Mouse (Mus musculus) heart, embryonic 12.5 days (tissue): ENCODE data around the gene Bmp2k. TPM values are rescaled to one million over a fixed set of nuclear protein-coding genes. Genes with fewer than 3 reads are reported as not detected.

ENCODE experiments used
- ATAC-seq: fragments of 200-750 bp; cut with Nextera tagmentation; 2 replicates; pipeline ENCODE4 v1.8.0; 2017; ENCODE audit warnings: moderate TSS enrichment, moderate library complexity; ENCODE audit not compliant: insufficient number of reproducible peaks, low FRiP score
- H3K27ac ChIP-seq: fragments of 300-500 bp; sonication (generic); 2 replicates; pipeline ENCODE4 v1.5.1; 2016; ENCODE audit warnings: mild to moderate bottlenecking, moderate library complexity; ENCODE audit not compliant: poor library complexity, severe bottlenecking
- H3K27me3 ChIP-seq: fragments of 300-500 bp; sonication (generic); replicated peaks from 2 replicates; pipeline ENCODE4 v1.6.1; 2016; ENCODE audit warnings: mild to moderate bottlenecking, moderate library complexity
- H3K36me3 ChIP-seq: fragments of 300-500 bp; sonication (generic); 2 replicates; pipeline ENCODE4 v1.6.1; 2016; ENCODE audit warnings: mild to moderate bottlenecking, moderate library complexity
- H3K4me1 ChIP-seq: fragments of 300-500 bp; sonication (generic); replicated peaks from 2 replicates; pipeline ENCODE4 v1.6.1; 2016; ENCODE audit warnings: mild to moderate bottlenecking
- H3K4me2 ChIP-seq: fragments of 300-500 bp; sonication (generic); 2 replicates; pipeline ENCODE4 v1.6.1; 2016; ENCODE audit warnings: mild to moderate bottlenecking, moderate library complexity
- H3K4me3 ChIP-seq: fragments of 300-500 bp; sonication (generic); 2 replicates; pipeline ENCODE4 v1.5.1; 2016; ENCODE audit warnings: mild to moderate bottlenecking
- H3K9ac ChIP-seq: fragments of 300-500 bp; sonication (generic); 2 replicates; pipeline ENCODE4 v1.6.1; 2016; ENCODE audit warnings: mild to moderate bottlenecking, moderate library complexity
- H3K9me3 ChIP-seq: fragments of 300-500 bp; sonication (generic); replicated peaks from 2 replicates; pipeline ENCODE4 v1.6.1; 2016; ENCODE audit warnings: mild to moderate bottlenecking, moderate library complexity
- WGBS: fragments of 180-500 bp; shearing (Covaris S2); methylation state at CpG from one replicate; pipeline ENCODE4 v1.1.7; 2016; 5-methylcytosine and 5-hydroxymethylcytosine counted together
- polyA plus RNA-seq: library from polyadenylated mRNA; unstranded; fragments of >200 nt; fragmentation: Nextera tagmentation; extraction: Ambion mirVana; gene quantifications from 2 replicates; pipeline ENCODE4 v1.2.1, GENCODE M21; 2016

Gene Bmp2k
- polyA plus RNA-seq, 1 experiment from 2014 or later: 10.6 TPM

DNA sequence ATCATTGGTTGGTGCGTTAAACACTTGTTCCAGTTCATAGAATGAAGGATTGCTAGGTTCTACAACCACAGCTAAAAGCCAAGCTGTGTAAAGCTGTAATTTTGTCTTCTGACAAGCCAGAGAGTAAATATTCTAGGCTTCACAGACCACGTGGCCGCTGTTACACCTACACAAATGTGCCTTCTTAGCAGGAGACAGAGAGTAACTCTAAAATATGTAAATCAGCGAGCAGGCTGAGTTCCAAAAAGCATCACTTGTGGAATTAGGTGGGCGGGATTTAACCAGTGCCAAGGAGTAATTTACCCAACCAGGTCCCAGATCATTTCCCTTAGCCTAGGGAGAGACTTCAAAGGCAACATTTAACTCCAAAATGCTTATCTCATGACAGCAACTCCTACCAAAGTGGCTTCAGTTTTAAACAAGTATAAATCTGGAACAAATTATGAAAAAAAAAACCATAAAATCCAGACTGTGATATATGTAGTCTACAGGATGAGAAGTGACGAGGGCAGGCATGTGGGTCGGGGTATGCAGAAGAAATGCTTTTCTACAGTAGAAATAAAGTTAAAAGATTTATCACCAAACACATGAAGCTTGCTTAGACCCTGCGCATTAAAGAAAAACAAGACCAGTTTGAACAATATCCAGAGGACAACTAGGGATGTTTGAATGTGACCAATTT is 35.1 kb upstream of the Bmp2k start:
- ATAC-seq: no peak
- Histone ChIP-seq H3K9ac (no peak overlapping the region), H3K27ac (no peak overlapping the region), H3K36me3 (no peaks in the 10 kb centered on the region), H3K27me3 (no peaks in the 10 kb centered on the region), H3K4me1 (peaks cover 10% of the 10 kb centered on the region; the same call in 1 of the 2 replicates), H3K4me3 (no peak overlapping the region), H3K9me3 (no peaks in the 10 kb centered on the region), H3K4me2 (no peak overlapping the region)
- 70% methylated on average over 8 of the region's 8 CpGs for WGBS

DNA sequence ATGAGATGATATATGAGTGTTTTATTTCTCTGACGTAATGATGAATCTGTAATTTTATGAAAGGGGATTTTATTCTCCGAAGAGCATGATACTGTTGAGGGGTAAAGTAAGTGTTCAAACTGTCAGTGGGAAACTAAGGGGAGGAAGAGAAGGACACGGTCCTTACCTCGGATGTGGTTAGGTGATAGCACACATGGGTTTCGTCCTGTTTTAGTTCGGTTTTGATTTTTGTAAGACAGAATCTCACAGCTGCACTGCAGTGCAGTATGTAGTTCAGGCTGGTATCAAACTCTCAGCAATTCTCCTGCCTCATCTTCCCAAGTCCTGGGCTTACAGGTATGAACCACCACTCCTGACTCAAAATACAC is 34.6 kb upstream of the Bmp2k start:
- WGBS: 81% methylated on average over 6 of the region's 6 CpGs
- Histone ChIP-seq H3K36me3 (no peaks in the 10 kb centered on the region), H3K4me2 (no peak overlapping the region), H3K9me3 (no peaks in the 10 kb centered on the region), H3K4me1 (peaks cover 10% of the 10 kb centered on the region; the same call in 1 of the 2 replicates), H3K27me3 (no peaks in the 10 kb centered on the region), H3K27ac (no peak overlapping the region), H3K9ac (no peak overlapping the region), H3K4me3 (no peak overlapping the region)
- no peak for ATAC-seq

DNA sequence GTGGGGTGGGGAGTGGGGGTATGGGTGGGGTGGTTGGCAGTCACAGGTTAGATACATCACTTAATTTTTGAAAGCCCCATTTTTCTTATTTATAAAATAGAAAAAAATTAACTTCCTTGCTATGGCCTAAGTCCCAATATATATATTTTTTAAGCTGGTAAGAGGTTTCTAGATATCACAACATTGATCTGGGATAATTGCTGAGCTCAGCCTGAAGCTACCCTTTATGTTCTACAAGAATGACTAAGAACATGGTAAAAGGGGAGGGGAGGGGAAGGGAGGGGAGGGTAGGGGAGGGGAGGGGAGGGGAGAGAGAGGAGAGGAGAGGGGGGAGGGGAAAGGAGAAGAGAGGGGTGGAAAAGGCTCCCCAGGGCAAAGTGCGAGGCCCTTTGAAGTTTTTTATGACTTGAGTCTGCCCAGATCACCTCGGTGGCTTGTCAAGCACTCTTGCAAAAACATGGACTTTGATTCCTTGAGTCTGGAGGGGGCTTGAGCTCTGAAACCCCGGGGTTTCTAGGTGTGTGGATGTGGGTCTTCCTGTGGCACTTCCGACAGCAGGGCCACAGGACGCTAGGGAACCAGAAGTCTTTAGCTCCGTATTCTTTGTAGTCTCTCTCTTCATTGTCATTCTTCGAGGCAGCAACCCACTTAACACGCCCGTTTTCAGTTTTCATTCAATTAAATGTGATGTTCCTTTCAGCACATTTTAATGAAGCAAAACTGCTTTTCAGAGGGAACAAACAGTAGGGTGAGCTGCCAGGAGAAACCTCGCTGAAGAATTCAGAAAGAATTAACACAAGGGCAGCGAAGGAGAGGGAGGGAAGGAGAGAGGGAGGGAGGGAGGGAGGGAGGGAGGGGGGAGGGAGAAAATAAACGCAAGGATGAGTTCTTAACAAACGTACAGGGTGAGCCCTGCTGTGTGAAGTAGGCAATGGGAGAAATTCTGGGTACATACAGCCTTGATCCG is 33.1 kb upstream of the Bmp2k start:
- Histone ChIP-seq H3K4me1 (peaks cover 16% of the 10 kb centered on the region; the same call in 1 of the 2 replicates), H3K27me3 (no peaks in the 10 kb centered on the region), H3K27ac (no peak overlapping the region), H3K9me3 (no peaks in the 10 kb centered on the region), H3K4me3 (peak overlapping the region; percentile 25), H3K9ac (0 out of 2 replicates have a peak overlapping the region, but pooled peaks have one; percentile 39), H3K4me2 (peak overlapping the region; percentile 67), H3K36me3 (no peaks in the 10 kb centered on the region)
- no peak for ATAC-seq
- WGBS: 2% methylated on average over 14 of the region's 14 CpGs

- 0 out of 2 replicates have a peak overlapping the region, but pooled peaks have one; percentile 39 for H3K9ac ChIP-seq
- no peaks in the 10 kb centered on the region for H3K36me3 ChIP-seq
- peaks cover 18% of the 10 kb centered on the region for H3K4me1 ChIP-seq
- H3K27ac ChIP-seq: no peak overlapping the region
- 61% methylated on average over 2 of the region's 2 CpGs for WGBS
- no peaks in the 10 kb centered on the region for H3K27me3 ChIP-seq
- H3K4me3 ChIP-seq: peak overlapping the region; percentile 25
- H3K9me3 ChIP-seq: no peaks in the 10 kb centered on the region
- no peak for ATAC-seq
- H3K4me2 ChIP-seq: peak overlapping the region; percentile 67
These were observed 32.5 kb upstream of the Bmp2k start for GRCm38 (mm10) chr5:96965029-96965403.

DNA sequence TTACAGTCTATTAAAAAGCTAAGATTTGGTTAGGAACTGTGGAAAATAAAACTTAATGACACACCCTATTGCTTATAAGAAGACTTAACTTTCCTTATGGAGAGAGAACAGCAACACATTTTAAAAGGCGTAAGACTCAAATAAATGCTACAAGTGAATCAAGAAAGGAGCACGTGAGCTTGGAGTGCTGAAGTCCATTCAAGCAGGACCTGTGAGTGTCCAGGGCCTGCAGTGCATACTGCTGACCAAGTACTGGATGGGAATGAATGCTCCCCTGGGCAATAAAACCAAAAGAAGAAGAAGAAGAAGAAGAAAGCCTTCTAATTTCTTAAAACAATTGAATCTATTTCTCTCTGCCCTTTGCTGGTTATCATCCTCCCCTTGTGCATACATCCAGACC is 32.0 kb upstream of the Bmp2k start:
- no peak overlapping the region for H3K4me3 ChIP-seq
- no peak overlapping the region for H3K27ac ChIP-seq

DNA sequence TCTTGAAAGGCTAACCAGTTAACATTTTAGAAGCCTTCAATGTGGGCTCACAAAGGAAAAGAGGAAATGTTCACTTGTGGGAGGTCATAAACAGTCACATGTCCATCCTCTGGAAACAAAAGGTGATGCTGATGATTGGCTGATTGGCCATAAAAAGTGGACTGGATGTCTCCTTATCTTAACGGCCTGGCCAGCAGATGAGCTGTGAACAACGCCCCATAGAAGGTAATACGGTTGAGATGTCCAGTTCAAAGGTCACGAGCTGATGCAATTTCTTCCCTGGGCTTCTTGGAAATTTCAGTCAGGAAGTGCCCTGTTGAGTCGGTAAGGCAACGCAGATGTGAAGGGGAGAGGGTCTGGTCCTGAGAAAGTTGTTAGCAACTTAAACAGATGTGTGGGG is 28.9 kb upstream of the Bmp2k start:
- Histone ChIP-seq H3K27ac (no peak overlapping the region), H3K27me3 (no peaks in the 10 kb centered on the region), H3K4me3 (no peak overlapping the region), H3K36me3 (no peaks in the 10 kb centered on the region), H3K4me2 (no peak overlapping the region), H3K9me3 (no peaks in the 10 kb centered on the region; the same call in 1 of the 2 replicates), H3K9ac (no peak overlapping the region), H3K4me1 (peaks cover 18% of the 10 kb centered on the region)
- ATAC-seq: peak; percentile 22; the same call in 1 of the 2 replicates
- 13% methylated on average over 6 of the region's 6 CpGs for WGBS

More for the DNA sequence above, 32.0 kb upstream of the Bmp2k start:
- Histone ChIP-seq H3K9me3 (no peaks in the 10 kb centered on the region), H3K9ac (no peak overlapping the region), H3K27me3 (no peaks in the 10 kb centered on the region), H3K4me2 (no peak overlapping the region), H3K36me3 (no peaks in the 10 kb centered on the region), H3K4me1 (peaks cover 18% of the 10 kb centered on the region)
- ATAC-seq: no peak
- WGBS: 86% methylated on average over 2 of the region's 2 CpGs

DNA sequence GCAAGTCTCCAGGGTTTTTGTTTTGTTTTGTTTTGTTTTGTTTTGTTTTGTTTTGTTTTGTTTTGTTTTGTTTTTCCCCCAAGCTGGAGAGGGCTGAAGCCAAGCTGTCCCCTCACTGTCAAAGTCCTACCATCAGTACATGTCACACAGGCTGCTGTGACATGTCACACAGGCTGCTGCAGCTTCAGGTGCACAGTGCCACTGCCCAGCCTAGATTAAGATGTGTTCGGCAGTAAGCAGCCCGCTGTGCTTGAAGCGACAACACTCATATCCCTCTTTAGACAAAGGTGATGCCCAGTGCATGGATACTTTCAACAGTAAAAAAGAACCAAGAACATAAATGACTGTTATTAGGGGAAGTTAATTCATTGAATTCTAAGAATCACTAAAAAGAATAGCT is 28.5 kb upstream of the Bmp2k start:
- no peak overlapping the region for H3K4me2 ChIP-seq
- ATAC-seq: no peak
- 54% methylated on average over 3 of the region's 3 CpGs for WGBS

DNA sequence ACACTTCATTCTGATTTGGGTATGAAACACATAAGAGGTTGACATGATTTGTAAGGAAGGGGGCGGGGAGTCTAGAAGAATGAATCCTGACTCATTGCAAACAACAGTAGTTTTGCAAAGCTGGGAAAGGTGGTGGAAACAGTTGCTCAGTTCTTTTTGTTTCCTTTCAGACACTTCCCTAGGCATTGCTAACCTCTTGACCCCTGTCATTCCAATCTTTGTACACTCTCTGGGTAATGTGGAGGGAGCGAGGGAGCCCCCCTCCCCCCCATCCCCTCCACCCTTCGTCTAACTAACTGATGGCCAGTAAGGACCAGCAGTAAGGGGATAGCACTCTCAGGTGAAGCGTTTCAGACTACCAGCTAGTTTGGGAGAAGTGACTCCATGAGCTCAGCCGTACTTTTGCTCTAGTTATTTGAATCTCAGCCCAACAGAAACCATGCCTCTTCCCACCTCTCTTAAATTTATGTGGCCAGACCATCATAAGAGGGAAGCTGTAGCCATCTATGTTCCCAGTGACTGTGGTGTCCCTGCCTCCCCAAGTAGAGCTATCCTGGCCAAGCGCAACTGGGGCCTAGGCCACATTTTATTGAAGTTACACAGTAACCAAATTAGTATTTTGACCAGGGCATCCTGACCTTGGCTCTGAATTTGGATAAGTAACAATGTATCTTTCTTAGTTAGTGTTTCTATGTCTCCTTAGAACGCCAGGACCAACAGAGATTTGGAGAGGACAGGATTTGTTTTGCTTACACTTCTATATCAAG is 27.6 kb upstream of the Bmp2k start:
- Histone ChIP-seq H3K4me1 (peaks cover 10% of the 10 kb centered on the region), H3K9ac (no peak overlapping the region), H3K27me3 (no peaks in the 10 kb centered on the region), H3K36me3 (no peaks in the 10 kb centered on the region), H3K9me3 (no peaks in the 10 kb centered on the region; the same call in 1 of the 2 replicates), H3K27ac (no peak overlapping the region), H3K4me3 (no peak overlapping the region), H3K4me2 (no peak overlapping the region)
- 62% methylated on average over 7 of the region's 7 CpGs for WGBS
- no peak for ATAC-seq

More for the DNA sequence above, 28.5 kb upstream of the Bmp2k start:
- Histone ChIP-seq H3K27me3 (no peaks in the 10 kb centered on the region), H3K9me3 (no peaks in the 10 kb centered on the region; the same call in 1 of the 2 replicates), H3K4me1 (peaks cover 18% of the 10 kb centered on the region), H3K4me3 (no peak overlapping the region), H3K36me3 (no peaks in the 10 kb centered on the region), H3K27ac (no peak overlapping the region), H3K9ac (no peak overlapping the region)

DNA sequence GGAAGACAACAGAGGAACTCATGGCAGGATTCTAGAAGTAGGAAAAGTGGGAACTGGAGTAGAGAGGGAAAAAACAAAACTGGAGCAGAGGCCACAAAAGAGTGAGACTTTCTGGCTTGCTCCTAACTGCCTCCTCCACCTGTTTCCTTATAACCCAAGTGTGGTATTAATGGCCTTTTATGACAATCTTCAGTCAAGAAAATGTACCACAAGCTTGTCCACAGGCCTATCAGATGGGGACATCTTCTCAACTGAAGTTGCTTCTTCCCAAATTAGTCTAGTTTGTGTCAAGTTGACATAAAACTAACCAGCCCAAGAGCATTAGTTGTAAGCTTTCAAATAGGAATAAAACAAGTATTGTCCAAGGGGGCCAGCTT is 27.0 kb upstream of the Bmp2k start:
- no peaks in the 10 kb centered on the region; the same call in 1 of the 2 replicates for H3K9me3 ChIP-seq
- peaks cover 8% of the 10 kb centered on the region; the same call in 1 of the 2 replicates for H3K4me1 ChIP-seq
- H3K4me3 ChIP-seq: no peak overlapping the region
- H3K9ac ChIP-seq: no peak overlapping the region
- no peak overlapping the region for H3K4me2 ChIP-seq
- no peaks in the 10 kb centered on the region for H3K27me3 ChIP-seq
- H3K27ac ChIP-seq: no peak overlapping the region
- no peaks in the 10 kb centered on the region for H3K36me3 ChIP-seq
- ATAC-seq: no peak

DNA sequence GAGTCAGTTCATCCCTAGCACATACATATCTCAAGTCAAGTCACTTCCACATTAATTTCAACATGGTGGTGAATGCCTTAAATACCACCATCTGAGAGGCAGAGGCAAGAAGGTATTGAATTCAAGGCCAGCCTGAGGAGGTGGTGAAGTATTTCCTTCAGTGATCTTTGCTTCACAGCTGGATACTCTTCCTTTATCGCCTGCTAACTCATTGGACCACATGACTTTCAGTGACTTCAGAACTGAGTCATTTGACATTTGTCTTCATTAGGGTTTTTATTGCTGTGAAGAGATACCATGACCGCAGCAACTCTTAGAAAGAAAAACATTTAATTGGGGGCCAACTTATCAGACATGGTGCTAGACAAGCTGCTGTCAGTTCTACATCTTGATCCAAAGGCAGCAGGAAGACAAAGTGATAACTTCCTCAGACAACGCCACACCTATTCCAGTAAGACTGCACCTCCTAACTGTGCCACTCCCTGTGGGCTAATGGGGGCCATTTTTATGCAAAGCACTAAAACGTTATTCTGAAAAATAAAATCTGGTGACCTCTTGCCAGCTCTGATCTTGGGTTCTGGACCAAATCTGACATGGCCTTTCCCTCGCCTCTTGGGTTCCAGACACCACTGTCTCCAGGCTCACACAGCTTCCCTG is 24.9 kb upstream of the Bmp2k start:
- no peaks in the 10 kb centered on the region for H3K36me3 ChIP-seq
- peaks cover 8% of the 10 kb centered on the region; the same call in 1 of the 2 replicates for H3K4me1 ChIP-seq
- H3K9me3 ChIP-seq: no peaks in the 10 kb centered on the region; the same call in 1 of the 2 replicates
- H3K27me3 ChIP-seq: no peaks in the 10 kb centered on the region
- H3K4me2 ChIP-seq: no peak overlapping the region
- ATAC-seq: no peak
- no peak overlapping the region for H3K4me3 ChIP-seq
- H3K9ac ChIP-seq: no peak overlapping the region
- 79% methylated on average over 5 of the region's 5 CpGs for WGBS
- H3K27ac ChIP-seq: no peak overlapping the region
